In genomic region chr5:115091776-115092175, GRCm38 (mm10) we compare ENCODE assay signal across 29 mouse cellular contexts. TPM values are rescaled to one million over a fixed set of nuclear protein-coding genes. Genes with fewer than 3 reads are reported as not detected.
A peak's percentile ranks its signal among the peaks of the same experiment; 100 is the strongest.
DNase-seq lines count a peak whose midpoint lies in the region; TF ChIP-seq lines count a peak whose summit lies in the region.
"Had no signal": no experiment of that assay in that cellular context is flagged by ENCODE, and none has a peak within 500 bp of the region (broad histone marks: within the 10 kb centered on the region; RNA-seq: fewer than 3 reads in every experiment).

No protein-coding gene starts in this region.

- H3K27ac ChIP-seq in ES-Bruce4 (ENCODE audit: insufficient read depth, low read length) = peak overlapping the region; percentile 49; the same call in 1 of the 2 replicates
- H3K27ac ChIP-seq: forebrain, embryonic 10.5 days; forebrain, embryonic 13.5 days; hindbrain, embryonic 12.5 days; hindbrain, embryonic 15.5 days had no signal

- no peaks in the 10 kb centered on the region for H3K9me3 ChIP-seq in ES-Bruce4 (replicated peaks; ENCODE audit: control insufficient read depth, insufficient read depth, low read length, poor library complexity, severe bottlenecking)
- H3K9me3 ChIP-seq: forebrain, embryonic 10.5 days; forebrain, embryonic 13.5 days; hindbrain, embryonic 12.5 days; hindbrain, embryonic 15.5 days had no signal

- peaks cover 32% of the 10 kb centered on the region for H3K36me3 ChIP-seq in ES-Bruce4 (ENCODE audit: control insufficient read depth, insufficient read depth, low read length, poor library complexity, severe bottlenecking)

- TF ChIP-seq EP300 in ES-Bruce4 (IDR thresholded peaks at IDR 0.05; ENCODE audit: insufficient read depth, low read depth, low read length) = 0 out of 2 replicates have a peak, but pooled peaks have one; percentile 51

- no peak for TF ChIP-seq POLR2A in ES-Bruce4 (IDR thresholded peaks at IDR 0.05; ENCODE audit: insufficient read depth, low read length)

- H3K27me3 ChIP-seq in ES-Bruce4 (ENCODE audit: control insufficient read depth, insufficient read depth, low read length, poor library complexity, severe bottlenecking) = no peaks in the 10 kb centered on the region
- H3K27me3 ChIP-seq: CH12.LX; forebrain, embryonic 13.5 days; hindbrain, embryonic 12.5 days; hindbrain, embryonic 15.5 days had no signal

- no peak overlapping the region for H3K4me3 ChIP-seq in ES-Bruce4 (ENCODE audit: low read depth, low read length)
- H3K4me3 ChIP-seq: forebrain, embryonic 10.5 days; forebrain, embryonic 13.5 days; hindbrain, embryonic 12.5 days; hindbrain, embryonic 15.5 days had no signal

- no peaks in the 10 kb centered on the region for H3K4me1 ChIP-seq in ES-Bruce4 (ENCODE audit: control insufficient read depth, insufficient read depth, low read length)
- H3K4me1 ChIP-seq: forebrain, embryonic 10.5 days; forebrain, embryonic 13.5 days; hindbrain, embryonic 12.5 days; hindbrain, embryonic 15.5 days had no signal

- no peak overlapping the region for H3K9ac ChIP-seq in ES-Bruce4 (ENCODE audit: low read depth, poor library complexity, severe bottlenecking)
- H3K9ac ChIP-seq: forebrain, embryonic 13.5 days; hindbrain, embryonic 12.5 days; hindbrain, embryonic 15.5 days had no signal

- no peak for TF ChIP-seq CTCF in ES-Bruce4 (IDR thresholded peaks at IDR 0.05; ENCODE audit: low read depth, low read length)

- DNase-seq in CD4-positive helper T cell, adult 2 months (ENCODE audit: low read depth, low spot score) = peak; percentile 38
- peak; percentile 79 for DNase-seq in R1 (ENCODE audit: low read depth, low spot score)
- peak; percentile 56 for DNase-seq in induced T-regulatory cell, adult 2 months (ENCODE audit: low read depth)
- DNase-seq in left cerebral cortex, adult 8-10 months (ENCODE audit: low spot score in 2 of 2) = no peak
- DNase-seq in Muller cell, postnatal 12 days (ENCODE audit: inconsistent ontology term) = no peak
- DNase-seq in gastrocnemius, postnatal 25 days = no peak
- no peak for DNase-seq in kidney, postnatal 14 days
- DNase-seq: adrenal gland, adult 8-10 months; B cell, adult 2 months; cerebellum, adult 11 months; cerebellum, adult 8-10 months; cerebellum, postnatal 10 days; cerebellum, postnatal 36 days; gastrocnemius, postnatal 10 days; heart, adult 11 months; kidney, adult 18-20 months; kidney, adult 9 months had no signal

RNA-seq across cellular contexts. Expression of gene Gm10401, which starts 6.3 kb away (rescaled TPM):
- not detected in 2 replicates for polyA plus RNA-seq in ES-Bruce4 (2011; ENCODE audit: insufficient read depth, insufficient read length, low read depth, missing spikeins)
- not detected for total RNA-seq in left cerebral cortex, adult 8-10 months (2022)
- not detected for total RNA-seq in gastrocnemius, postnatal 25 days (2021)
- total RNA-seq: adrenal gland, adult 8-10 months; gastrocnemius, adult 18-20 months; gastrocnemius, postnatal 10 days; gastrocnemius, postnatal 4 days; heart, adult 8-10 months; heart, postnatal 25 days; hematopoietic stem cell, adult 5-6 weeks had no signal
- polyA plus RNA-seq: cortical plate, adult 2 months had no signal

RNA-seq across cellular contexts. Expression of gene Acads, which starts 27.4 kb away (rescaled TPM):
- polyA plus RNA-seq in ES-Bruce4 (2011; ENCODE audit: insufficient read depth, insufficient read length, low read depth, missing spikeins) = 44.8 and 52.1 TPM in 2 replicates
- 1 to 10 TPM; 7.8 to 9.2 (median 8.9) TPM for total RNA-seq in left cerebral cortex, adult 8-10 months (2022)
- 10 to 100 TPM; 65.8 TPM for total RNA-seq in gastrocnemius, postnatal 25 days (2021)

RNA-seq across cellular contexts. Expression of gene Unc119b, which starts 43.0 kb away (rescaled TPM):
- 35.5 and 36.9 TPM in 2 replicates for polyA plus RNA-seq in ES-Bruce4 (2011; ENCODE audit: insufficient read depth, insufficient read length, low read depth, missing spikeins)
- total RNA-seq in left cerebral cortex, adult 8-10 months (2022) = 10 to 100 TPM; 21.2 to 26.9 (median 24.2) TPM
- 10 to 100 TPM; 10.2 to 12.9 TPM for total RNA-seq in gastrocnemius, postnatal 25 days (2021)

Comparison
In these comparisons a context has a peak if more than half of its experiments do, and no peak if none do; other contexts are left out.
1. DNase-seq: peak in CD4-positive helper T cell, adult 2 months (single experiment), R1 (single experiment) and induced T-regulatory cell, adult 2 months (single experiment); none in left cerebral cortex, adult 8-10 months (0 of 2), Muller cell, postnatal 12 days (single experiment), gastrocnemius, postnatal 25 days (single experiment) and kidney, postnatal 14 days (single experiment).
2. RNA of gene Acads, which starts 27.4 kb away (total RNA-seq): 65.8 TPM in gastrocnemius, postnatal 25 days; 7.8 to 9.2 TPM in left cerebral cortex, adult 8-10 months; every median in the first group is over 4 times any median in the second.